Mouse (Mus musculus) liver, adult 2 months (tissue): ENCODE data around the gene Sgms2.

Experiments used
- CTCF ChIP-seq: fragments of 200-500 bp; IDR thresholded peaks from 2 replicates; pipeline ENCODE4 v1.5.1; 2011; ENCODE audit warnings: low read depth, low read length, control low read depth
- POLR2A ChIP-seq: fragments of 200-500 bp; IDR thresholded peaks from 2 replicates; pipeline ENCODE4 v1.6.1; 2011; ENCODE audit warnings: low read length, control low read depth; ENCODE audit not compliant: insufficient read depth; ENCODE audit errors: extremely low read depth

- TF ChIP-seq CTCF (no peak), POLR2A (no peak)
Measured at GRCm38 (mm10) chr3:131294503-131294902, 196.7 kb downstream of the Sgms2 start.
